ENCODE assay signal across 23 mouse cellular contexts in genomic region chr1:86094413-86094812, GRCm38 (mm10). TPM values are rescaled to one million over a fixed set of nuclear protein-coding genes. Genes with fewer than 3 reads are reported as not detected.
DNase-seq lines count a peak whose midpoint lies in the region; ATAC-seq and TF ChIP-seq lines count a peak whose summit lies in the region.
"Had no signal": no experiment of that assay in that cellular context is flagged by ENCODE, and none has a peak within 500 bp of the region (broad histone marks: within the 10 kb centered on the region; RNA-seq: fewer than 3 reads in every experiment).

No protein-coding gene starts in this region.

- H3K4me2 ChIP-seq in hindbrain, postnatal 0 days (ENCODE audit: low read depth, low read length): no peak overlapping the region
- no peak overlapping the region for H3K4me2 ChIP-seq in hindbrain, embryonic 13.5 days
- H3K4me2 ChIP-seq in midbrain, postnatal 0 days (ENCODE audit: low read depth, low read length, poor library complexity, severe bottlenecking): no peak overlapping the region
- H3K4me2 ChIP-seq in midbrain, embryonic 11.5 days: no peak overlapping the region
- H3K4me2 ChIP-seq: forebrain, embryonic 12.5 days; heart, embryonic 11.5 days; hindbrain, embryonic 12.5 days; limb, embryonic 15.5 days; liver, embryonic 15.5 days had no signal

- peak; percentile 11; the same call in 1 of the 2 replicates for TF ChIP-seq CTCF in hindbrain, postnatal 0 days (IDR thresholded peaks at IDR 0.05; ENCODE audit: low read depth)
- peak; percentile 5; the same call in 1 of the 2 replicates for TF ChIP-seq CTCF in midbrain, postnatal 0 days (IDR thresholded peaks at IDR 0.05)

- peaks cover 50% of the 10 kb centered on the region for H3K36me3 ChIP-seq in hindbrain, postnatal 0 days (ENCODE audit: insufficient read depth, low read length)
- peaks cover 68% of the 10 kb centered on the region for H3K36me3 ChIP-seq in hindbrain, embryonic 13.5 days
- peaks cover 17% of the 10 kb centered on the region for H3K36me3 ChIP-seq in midbrain, postnatal 0 days (ENCODE audit: insufficient read depth, low read length)
- peaks cover 5% of the 10 kb centered on the region for H3K36me3 ChIP-seq in midbrain, embryonic 11.5 days (ENCODE audit: control insufficient read depth, insufficient read depth, low read length)

- 86% methylated on average over 7 of the region's 7 CpGs for WGBS in hindbrain, postnatal 0 days
- 94% methylated on average over 7 of the region's 7 CpGs for whole genome bisulfite sequencing in hindbrain, embryonic 13.5 days
- WGBS in midbrain, postnatal 0 days: 86% methylated on average over 7 of the region's 7 CpGs
- 86% methylated on average over 7 of the region's 7 CpGs for WGBS in midbrain, embryonic 11.5 days

- DNase-seq in hindbrain, postnatal 0 days (ENCODE audit: low spot score): no peak
- DNase-seq in midbrain, postnatal 0 days (ENCODE audit: low spot score): no peak
- DNase-seq in midbrain, embryonic 11.5 days (ENCODE audit: low spot score, missing footprints): no peak
- DNase-seq in adipocyte (ENCODE audit: low spot score): peak; percentile 4
- no peak for DNase-seq in testis, postnatal 14 days (ENCODE audit: low spot score)
- DNase-seq: cerebellum, adult 9-10 months; gastrocnemius, postnatal 25 days; lung, postnatal 36 days; retina, postnatal 1 day; right cerebral cortex, postnatal 4 days had no signal

- no peaks in the 10 kb centered on the region for H3K4me1 ChIP-seq in hindbrain, postnatal 0 days (ENCODE audit: insufficient read depth, low read length)
- H3K4me1 ChIP-seq in hindbrain, embryonic 13.5 days (replicated peaks): no peaks in the 10 kb centered on the region
- H3K4me1 ChIP-seq in midbrain, postnatal 0 days (ENCODE audit: insufficient read depth, low read length): no peaks in the 10 kb centered on the region
- H3K4me1 ChIP-seq in midbrain, embryonic 11.5 days (ENCODE audit: control insufficient read depth, insufficient read depth, low read length): no peaks in the 10 kb centered on the region
- H3K4me1 ChIP-seq: forebrain, embryonic 12.5 days; hindbrain, embryonic 12.5 days; limb, embryonic 15.5 days; liver, embryonic 15.5 days had no signal

- ATAC-seq in hindbrain, postnatal 0 days: no peak
- no peak for ATAC-seq in hindbrain, embryonic 13.5 days (ENCODE audit: low FRiP score)
- no peak for ATAC-seq in midbrain, postnatal 0 days (ENCODE audit: low FRiP score)
- ATAC-seq in midbrain, embryonic 11.5 days (ENCODE audit: low FRiP score): no peak
- ATAC-seq in megakaryocyte-erythroid progenitor cell, adult 5-6 weeks (replicated peaks; ENCODE audit: low FRiP score, low TSS enrichment, poor library complexity, severe bottlenecking): no peak
- ATAC-seq: CD4-positive, CD25-positive, alpha-beta regulatory T cell, adult 4 months had no signal

- no peak overlapping the region for H3K4me3 ChIP-seq in hindbrain, postnatal 0 days (ENCODE audit: low read length)
- H3K4me3 ChIP-seq in hindbrain, embryonic 13.5 days: no peak overlapping the region
- H3K4me3 ChIP-seq in midbrain, postnatal 0 days (ENCODE audit: low read depth, low read length): no peak overlapping the region
- H3K4me3 ChIP-seq in midbrain, embryonic 11.5 days (ENCODE audit: low read depth, low read length): no peak overlapping the region
- H3K4me3 ChIP-seq: forebrain, embryonic 12.5 days; hindbrain, embryonic 12.5 days; limb, embryonic 15.5 days; liver, embryonic 15.5 days had no signal

- no peaks in the 10 kb centered on the region for H3K27me3 ChIP-seq in hindbrain, postnatal 0 days (ENCODE audit: insufficient read depth, low read length)
- no peaks in the 10 kb centered on the region for H3K27me3 ChIP-seq in hindbrain, embryonic 13.5 days
- H3K27me3 ChIP-seq in midbrain, postnatal 0 days (ENCODE audit: insufficient read depth, low read length): no peaks in the 10 kb centered on the region
- no peaks in the 10 kb centered on the region for H3K27me3 ChIP-seq in midbrain, embryonic 11.5 days (ENCODE audit: control insufficient read depth, insufficient read depth, low read length)
- H3K27me3 ChIP-seq: forebrain, embryonic 12.5 days; hindbrain, embryonic 12.5 days; limb, embryonic 15.5 days; liver, embryonic 15.5 days had no signal

- no peak overlapping the region for H3K9ac ChIP-seq in hindbrain, postnatal 0 days (replicated peaks; ENCODE audit: low read length)
- H3K9ac ChIP-seq in hindbrain, embryonic 13.5 days: no peak overlapping the region
- no peak overlapping the region for H3K9ac ChIP-seq in midbrain, postnatal 0 days (replicated peaks; ENCODE audit: low read length, poor library complexity, severe bottlenecking)
- H3K9ac ChIP-seq in midbrain, embryonic 11.5 days (ENCODE audit: low read length): no peak overlapping the region
- H3K9ac ChIP-seq: forebrain, embryonic 12.5 days; hindbrain, embryonic 12.5 days; limb, embryonic 15.5 days; liver, embryonic 15.5 days had no signal

- H3K27ac ChIP-seq in hindbrain, postnatal 0 days: no peak overlapping the region
- no peak overlapping the region for H3K27ac ChIP-seq in hindbrain, embryonic 13.5 days
- H3K27ac ChIP-seq in midbrain, postnatal 0 days (ENCODE audit: low read depth, low read length): no peak overlapping the region
- no peak overlapping the region for H3K27ac ChIP-seq in midbrain, embryonic 11.5 days (ENCODE audit: low read depth, low read length)
- H3K27ac ChIP-seq: forebrain, embryonic 12.5 days; hindbrain, embryonic 12.5 days; limb, embryonic 15.5 days; liver, embryonic 15.5 days had no signal

- H3K9me3 ChIP-seq in hindbrain, postnatal 0 days (ENCODE audit: low read length): no peaks in the 10 kb centered on the region
- no peaks in the 10 kb centered on the region for H3K9me3 ChIP-seq in hindbrain, embryonic 13.5 days
- H3K9me3 ChIP-seq in midbrain, postnatal 0 days (ENCODE audit: low read length): no peaks in the 10 kb centered on the region
- no peaks in the 10 kb centered on the region for H3K9me3 ChIP-seq in midbrain, embryonic 11.5 days (ENCODE audit: control insufficient read depth, low read length)
- H3K9me3 ChIP-seq: forebrain, embryonic 12.5 days; G1E; hindbrain, embryonic 12.5 days; limb, embryonic 15.5 days; liver, embryonic 15.5 days had no signal

RNA-seq across cellular contexts. Expression of gene Htr2b, which starts 17.4 kb away (rescaled TPM):
- not detected in 2 replicates for total RNA-seq in hindbrain, postnatal 0 days (2014; rRNA removed)
- polyA plus RNA-seq in hindbrain, postnatal 0 days (2015; fragmentation: Nextera tagmentation; extraction: Ambion mirVana): 0.24 and 0.44 TPM in 2 replicates
- 0.32 and 0.44 TPM in 2 replicates for polyA plus RNA-seq in hindbrain, embryonic 13.5 days (2015; fragmentation: Nextera tagmentation; extraction: Ambion mirVana)
- total RNA-seq in midbrain, postnatal 0 days (2014; rRNA removed): not detected in 2 replicates
- polyA plus RNA-seq in midbrain, postnatal 0 days (2015; fragmentation: Nextera tagmentation; extraction: Ambion mirVana): 0.20 and 0.43 TPM in 2 replicates
- 0.19 and 0.23 TPM in 2 replicates for polyA plus RNA-seq in midbrain, embryonic 11.5 days (2014; fragmentation: Nextera tagmentation; extraction: Ambion mirVana)
- total RNA-seq in megakaryocyte-erythroid progenitor cell, adult 5-6 weeks (2014; fragmentation: Nextera tagmentation): not detected in 2 replicates
- not detected in 2 replicates for total RNA-seq in megakaryocyte-erythroid progenitor cell, adult 5-6 weeks (2017)
- total RNA-seq: layer of hippocampus, adult 18-20 months had no signal
- polyA plus RNA-seq: G1E had no signal

RNA-seq across cellular contexts. Expression of gene Psmd1, which starts 30.2 kb away (rescaled TPM):
- 74.0 and 127 TPM in 2 replicates for total RNA-seq in hindbrain, postnatal 0 days (2014; rRNA removed)
- 183 TPM in 2 replicates for polyA plus RNA-seq in hindbrain, postnatal 0 days (2015; fragmentation: Nextera tagmentation; extraction: Ambion mirVana)
- 184 and 194 TPM in 2 replicates for polyA plus RNA-seq in hindbrain, embryonic 13.5 days (2015; fragmentation: Nextera tagmentation; extraction: Ambion mirVana)
- 91.5 and 103 TPM in 2 replicates for total RNA-seq in midbrain, postnatal 0 days (2014; rRNA removed)
- polyA plus RNA-seq in midbrain, postnatal 0 days (2015; fragmentation: Nextera tagmentation; extraction: Ambion mirVana): 193 and 195 TPM in 2 replicates
- 238 and 259 TPM in 2 replicates for polyA plus RNA-seq in midbrain, embryonic 11.5 days (2014; fragmentation: Nextera tagmentation; extraction: Ambion mirVana)
- total RNA-seq in megakaryocyte-erythroid progenitor cell, adult 5-6 weeks (2014; fragmentation: Nextera tagmentation): 107 and 120 TPM in 2 replicates
- 198 and 214 TPM in 2 replicates for total RNA-seq in megakaryocyte-erythroid progenitor cell, adult 5-6 weeks (2017)

RNA-seq across cellular contexts. Expression of gene Gm21972, which starts 39.0 kb away (rescaled TPM):
- 4.0 and 5.2 TPM in 2 replicates for total RNA-seq in hindbrain, postnatal 0 days (2014; rRNA removed)
- 0.29 TPM in 1 of 2 replicates, not detected in the other for polyA plus RNA-seq in hindbrain, postnatal 0 days (2015; fragmentation: Nextera tagmentation; extraction: Ambion mirVana)
- polyA plus RNA-seq in hindbrain, embryonic 13.5 days (2015; fragmentation: Nextera tagmentation; extraction: Ambion mirVana): 0.48 and 0.60 TPM in 2 replicates
- total RNA-seq in midbrain, postnatal 0 days (2014; rRNA removed): 0.49 and 5.0 TPM in 2 replicates
- 0.32 and 0.48 TPM in 2 replicates for polyA plus RNA-seq in midbrain, postnatal 0 days (2015; fragmentation: Nextera tagmentation; extraction: Ambion mirVana)
- 0.40 TPM in 1 of 2 replicates, not detected in the other for polyA plus RNA-seq in midbrain, embryonic 11.5 days (2014; fragmentation: Nextera tagmentation; extraction: Ambion mirVana)
- 0.46 and 4.8 TPM in 2 replicates for total RNA-seq in megakaryocyte-erythroid progenitor cell, adult 5-6 weeks (2014; fragmentation: Nextera tagmentation)
- 12.3 and 36.2 TPM in 2 replicates for total RNA-seq in megakaryocyte-erythroid progenitor cell, adult 5-6 weeks (2017)
- polyA plus RNA-seq: CD4-positive, CD25-positive, alpha-beta regulatory T cell, adult 4 months; heart, embryonic 11.5 days; kidney, embryonic 16.5 days; liver, embryonic 15.5 days; stomach, embryonic 16.5 days had no signal

RNA-seq across cellular contexts. Expression of gene 2810459M11Rik, which starts 48.8 kb away (rescaled TPM):
- 46.4 and 63.9 TPM in 2 replicates for total RNA-seq in hindbrain, postnatal 0 days (2014; rRNA removed)
- 12.9 and 16.1 TPM in 2 replicates for polyA plus RNA-seq in hindbrain, postnatal 0 days (2015; fragmentation: Nextera tagmentation; extraction: Ambion mirVana)
- polyA plus RNA-seq in hindbrain, embryonic 13.5 days (2015; fragmentation: Nextera tagmentation; extraction: Ambion mirVana): 2.0 and 3.9 TPM in 2 replicates
- 43.4 and 43.9 TPM in 2 replicates for total RNA-seq in midbrain, postnatal 0 days (2014; rRNA removed)
- 13.4 and 14.3 TPM in 2 replicates for polyA plus RNA-seq in midbrain, postnatal 0 days (2015; fragmentation: Nextera tagmentation; extraction: Ambion mirVana)
- polyA plus RNA-seq in midbrain, embryonic 11.5 days (2014; fragmentation: Nextera tagmentation; extraction: Ambion mirVana): 0.15 and 0.28 TPM in 2 replicates
- not detected in 2 replicates for total RNA-seq in megakaryocyte-erythroid progenitor cell, adult 5-6 weeks (2014; fragmentation: Nextera tagmentation)
- total RNA-seq in megakaryocyte-erythroid progenitor cell, adult 5-6 weeks (2017): not detected in 2 replicates
- total RNA-seq: gastrocnemius, postnatal 25 days; heart, postnatal 10 days had no signal
- polyA plus RNA-seq: CD4-positive, CD25-positive, alpha-beta regulatory T cell, adult 4 months; G1E had no signal
